21 mouse cellular contexts compared by ENCODE assay signal in genomic region chr6:112828420-112828819, GRCm38 (mm10).
DNase-seq lines count a peak whose midpoint lies in the region; ATAC-seq and TF ChIP-seq lines count a peak whose summit lies in the region.
"Had no signal": no experiment of that assay in that cellular context is flagged by ENCODE, and none has a peak within 500 bp of the region (broad histone marks: within the 10 kb centered on the region; RNA-seq: fewer than 3 reads in every experiment).

No protein-coding gene starts in this region.

- no peak for TF ChIP-seq CTCF in liver, postnatal 0 days (IDR thresholded peaks at IDR 0.05; ENCODE audit: low read depth)

- peaks cover 31% of the 10 kb centered on the region for H3K4me1 ChIP-seq in neural tube, embryonic 12.5 days
- peaks cover 30% of the 10 kb centered on the region for H3K4me1 ChIP-seq in neural tube, embryonic 15.5 days
- H3K4me1 ChIP-seq in hindbrain, embryonic 11.5 days (replicated peaks; ENCODE audit: control insufficient read depth, insufficient read depth, low read length): peaks cover 7% of the 10 kb centered on the region; the same call in 1 of the 2 replicates
- H3K4me1 ChIP-seq in midbrain, embryonic 14.5 days (ENCODE audit: control insufficient read depth, insufficient read depth, low read length): peaks cover 35% of the 10 kb centered on the region
- H3K4me1 ChIP-seq in liver, postnatal 0 days (ENCODE audit: insufficient read depth): no peaks in the 10 kb centered on the region
- H3K4me1 ChIP-seq: heart, embryonic 15.5 days had no signal

- TF ChIP-seq EP300 in liver, postnatal 0 days (IDR thresholded peaks at IDR 0.05; ENCODE audit: low read depth): no peak

- no peaks in the 10 kb centered on the region for H3K9me3 ChIP-seq in neural tube, embryonic 12.5 days
- no peaks in the 10 kb centered on the region for H3K9me3 ChIP-seq in neural tube, embryonic 15.5 days (replicated peaks)
- H3K9me3 ChIP-seq in hindbrain, embryonic 11.5 days (ENCODE audit: control insufficient read depth, low read length): no peaks in the 10 kb centered on the region
- no peaks in the 10 kb centered on the region for H3K9me3 ChIP-seq in midbrain, embryonic 14.5 days (ENCODE audit: control insufficient read depth, low read length)
- H3K9me3 ChIP-seq in liver, postnatal 0 days (ENCODE audit: low read length): no peaks in the 10 kb centered on the region
- H3K9me3 ChIP-seq: heart, embryonic 15.5 days; hindbrain, embryonic 15.5 days; limb, embryonic 12.5 days had no signal

- H3K36me3 ChIP-seq in neural tube, embryonic 12.5 days: peaks cover 22% of the 10 kb centered on the region
- 0 out of 2 replicates have a peak, but pooled peaks cover 4% of the 10 kb centered on the region for H3K36me3 ChIP-seq in neural tube, embryonic 15.5 days
- H3K36me3 ChIP-seq in hindbrain, embryonic 11.5 days (ENCODE audit: control insufficient read depth, insufficient read depth, low read length): no peaks in the 10 kb centered on the region
- peaks cover 17% of the 10 kb centered on the region for H3K36me3 ChIP-seq in midbrain, embryonic 14.5 days (ENCODE audit: control insufficient read depth, insufficient read depth, low read length)
- no peaks in the 10 kb centered on the region for H3K36me3 ChIP-seq in liver, postnatal 0 days (replicated peaks; ENCODE audit: insufficient read depth, low read length)
- H3K36me3 ChIP-seq: G1E; heart, embryonic 15.5 days; hindbrain, embryonic 15.5 days; limb, embryonic 12.5 days had no signal

- no peaks in the 10 kb centered on the region for H3K27me3 ChIP-seq in neural tube, embryonic 12.5 days (replicated peaks)
- H3K27me3 ChIP-seq in neural tube, embryonic 15.5 days (replicated peaks): no peaks in the 10 kb centered on the region
- H3K27me3 ChIP-seq in hindbrain, embryonic 11.5 days (ENCODE audit: control insufficient read depth, insufficient read depth, low read length): no peaks in the 10 kb centered on the region
- H3K27me3 ChIP-seq in midbrain, embryonic 14.5 days (ENCODE audit: control insufficient read depth, insufficient read depth, low read length): no peaks in the 10 kb centered on the region
- H3K27me3 ChIP-seq in liver, postnatal 0 days (ENCODE audit: insufficient read depth, low read length): no peaks in the 10 kb centered on the region
- H3K27me3 ChIP-seq: hindbrain, embryonic 15.5 days; limb, embryonic 12.5 days had no signal

- DNase-seq in hindbrain, embryonic 11.5 days (ENCODE audit: low spot score): peak; percentile 59
- no peak for DNase-seq in midbrain, embryonic 14.5 days
- DNase-seq in liver, postnatal 0 days: no peak
- no peak for DNase-seq in urinary bladder, postnatal 25 days (ENCODE audit: low spot score)
- no peak for DNase-seq in adrenal gland, adult (ENCODE audit: inconsistent age in 2 of 2, low spot score in 1 of 2)
- DNase-seq: adrenal gland, postnatal 14 days; cerebellum, adult 9-10 months; heart, adult 11 months; kidney, adult 18-20 months; kidney, postnatal 14 days; layer of hippocampus, postnatal 36 days; lung, postnatal 14 days; right cerebral cortex, postnatal 14 days had no signal

- H3K27ac ChIP-seq in neural tube, embryonic 12.5 days: no peak overlapping the region
- no peak overlapping the region for H3K27ac ChIP-seq in neural tube, embryonic 15.5 days (replicated peaks)
- 0 out of 2 replicates have a peak overlapping the region, but pooled peaks have one; percentile 36 for H3K27ac ChIP-seq in hindbrain, embryonic 11.5 days (ENCODE audit: low read depth, low read length)
- 0 out of 2 replicates have a peak overlapping the region, but pooled peaks have one; percentile 26 for H3K27ac ChIP-seq in midbrain, embryonic 14.5 days (replicated peaks; ENCODE audit: low read depth, low read length)
- H3K27ac ChIP-seq in liver, postnatal 0 days (ENCODE audit: low read depth): no peak overlapping the region
- H3K27ac ChIP-seq: heart, embryonic 15.5 days; hindbrain, embryonic 15.5 days; limb, embryonic 12.5 days; liver, embryonic 14.5 days had no signal

- no peak overlapping the region for H3K4me3 ChIP-seq in neural tube, embryonic 12.5 days
- H3K4me3 ChIP-seq in neural tube, embryonic 15.5 days (replicated peaks): no peak overlapping the region
- H3K4me3 ChIP-seq in hindbrain, embryonic 11.5 days (ENCODE audit: low read depth, low read length): no peak overlapping the region
- H3K4me3 ChIP-seq in midbrain, embryonic 14.5 days (replicated peaks; ENCODE audit: low read depth, low read length): no peak overlapping the region
- no peak overlapping the region for H3K4me3 ChIP-seq in liver, postnatal 0 days (ENCODE audit: low read depth, low read length)
- H3K4me3 ChIP-seq: erythroblast, embryonic 14.5 days; heart, embryonic 15.5 days; hindbrain, embryonic 15.5 days; limb, embryonic 12.5 days had no signal

- no peak overlapping the region for H3K4me2 ChIP-seq in neural tube, embryonic 12.5 days (replicated peaks)
- H3K4me2 ChIP-seq in neural tube, embryonic 15.5 days: no peak overlapping the region
- no peak overlapping the region for H3K4me2 ChIP-seq in hindbrain, embryonic 11.5 days (replicated peaks; ENCODE audit: low read depth, low read length)
- no peak overlapping the region for H3K4me2 ChIP-seq in midbrain, embryonic 14.5 days (ENCODE audit: low read length)
- no peak overlapping the region for H3K4me2 ChIP-seq in liver, postnatal 0 days (ENCODE audit: low read depth, low read length)
- H3K4me2 ChIP-seq: heart, embryonic 15.5 days; hindbrain, embryonic 15.5 days; limb, embryonic 12.5 days had no signal

- 58% methylated on average over 5 of the region's 5 CpGs for WGBS in neural tube, embryonic 12.5 days
- 49% methylated on average over 5 of the region's 5 CpGs for WGBS in neural tube, embryonic 15.5 days
- WGBS in hindbrain, embryonic 11.5 days: 65% methylated on average over 5 of the region's 5 CpGs
- 40% methylated on average over 5 of the region's 5 CpGs for WGBS in midbrain, embryonic 14.5 days
- 75% methylated on average over 5 of the region's 5 CpGs for WGBS in liver, postnatal 0 days (ENCODE audit: insufficient replicate concordance)

- ATAC-seq in neural tube, embryonic 12.5 days (ENCODE audit: low FRiP score, low read depth): peak; percentile 35
- no peak for ATAC-seq in neural tube, embryonic 15.5 days (ENCODE audit: low FRiP score)
- peak; percentile 75 for ATAC-seq in hindbrain, embryonic 11.5 days (ENCODE audit: low FRiP score)
- ATAC-seq in midbrain, embryonic 14.5 days (ENCODE audit: low FRiP score, low TSS enrichment): peak; percentile 63; the same call in 1 of the 2 replicates
- ATAC-seq in liver, postnatal 0 days: no peak

- no peak overlapping the region for H3K9ac ChIP-seq in neural tube, embryonic 12.5 days
- H3K9ac ChIP-seq in neural tube, embryonic 15.5 days (replicated peaks): no peak overlapping the region
- no peak overlapping the region for H3K9ac ChIP-seq in hindbrain, embryonic 11.5 days (ENCODE audit: low read depth, low read length)
- no peak overlapping the region for H3K9ac ChIP-seq in midbrain, embryonic 14.5 days (replicated peaks; ENCODE audit: low read length)
- no peak overlapping the region for H3K9ac ChIP-seq in liver, postnatal 0 days (replicated peaks)
- H3K9ac ChIP-seq: heart, embryonic 15.5 days; hindbrain, embryonic 15.5 days; limb, embryonic 12.5 days; liver, embryonic 14.5 days had no signal

Comparison
In these comparisons a context has a peak if more than half of its experiments do, and no peak if none do; other contexts are left out.
1. ATAC-seq: peak in neural tube, embryonic 12.5 days (single experiment), hindbrain, embryonic 11.5 days (single experiment) and midbrain, embryonic 14.5 days (single experiment); none in neural tube, embryonic 15.5 days (single experiment) and liver, postnatal 0 days (single experiment).
2. H3K27ac ChIP-seq: peak in hindbrain, embryonic 11.5 days (single experiment) and midbrain, embryonic 14.5 days (single experiment); none in neural tube, embryonic 12.5 days (single experiment), neural tube, embryonic 15.5 days (single experiment) and liver, postnatal 0 days (single experiment).